Mouse (Mus musculus) kidney, embryonic 16.5 days (tissue): ENCODE measurements around the gene Icmt. TPM values are rescaled to one million over a fixed set of nuclear protein-coding genes. Genes with fewer than 3 reads are reported as not detected.

Experiments
- ATAC-seq: fragments of 200-750 bp; cut with Nextera tagmentation; 2 replicates; pipeline ENCODE4 v1.8.0; 2017; ENCODE audit warnings: moderate TSS enrichment; ENCODE audit not compliant: low FRiP score, low TSS enrichment
- H3K27ac ChIP-seq: fragments of 300-500 bp; sonication (generic); 2 replicates; pipeline ENCODE4 v1.5.1; 2014; ENCODE audit warnings: low read length
- H3K27me3 ChIP-seq: fragments of 300-500 bp; sonication (generic); 2 replicates; pipeline ENCODE4 v1.6.1; 2014; ENCODE audit warnings: low read length, control low read depth, mixed read lengths; ENCODE audit not compliant: insufficient read depth
- H3K36me3 ChIP-seq: fragments of 300-500 bp; sonication (generic); 2 replicates; pipeline ENCODE4 v1.6.1; 2014; ENCODE audit warnings: low read length, control low read depth, mixed read lengths; ENCODE audit not compliant: insufficient read depth
- H3K4me1 ChIP-seq: fragments of 300-500 bp; sonication (generic); 2 replicates; pipeline ENCODE4 v1.6.1; 2014; ENCODE audit warnings: low read length, control low read depth, mixed read lengths; ENCODE audit not compliant: insufficient read depth
- H3K4me2 ChIP-seq: fragments of 300-500 bp; sonication (generic); replicated peaks from 2 replicates; pipeline ENCODE4 v1.6.1; 2014; ENCODE audit warnings: low read depth, low read length
- H3K4me3 ChIP-seq: fragments of 300-500 bp; sonication (generic); 2 replicates; pipeline ENCODE4 v1.5.1; 2014; ENCODE audit warnings: mild to moderate bottlenecking, low read length
- H3K9ac ChIP-seq: fragments of 300-500 bp; sonication (generic); replicated peaks from 2 replicates; pipeline ENCODE4 v1.6.1; 2014; ENCODE audit warnings: low read length
- H3K9me3 ChIP-seq: fragments of 300-500 bp; sonication (generic); 2 replicates; pipeline ENCODE4 v1.6.1; 2016; ENCODE audit warnings: low read length, control low read depth
- WGBS: fragments of 180-500 bp; shearing (Covaris S2); extraction: QIAGEN DNeasy Blood & Tissue Kit; methylation state at CpG from one replicate; pipeline ENCODE4 v1.1.7; 2014; 5-methylcytosine and 5-hydroxymethylcytosine counted together
- polyA plus RNA-seq: library from polyadenylated mRNA; unstranded; fragments of >200 nt; fragmentation: Nextera tagmentation; extraction: Ambion mirVana; gene quantifications from 2 replicates; pipeline ENCODE4 v1.2.1, GENCODE M21; 2015

Icmt gene
- polyA plus RNA-seq, 1 experiment from 2014 or later, result 32.6 TPM

GRCm38 (mm10) chr4:152285505-152285904 is 11.5 kb upstream of the Icmt start:
- no peak overlapping the region for H3K27ac ChIP-seq
- no peak overlapping the region for H3K4me2 ChIP-seq
- no peaks in the 10 kb centered on the region for H3K9me3 ChIP-seq
- ATAC-seq, result no peak
- peaks cover 90% of the 10 kb centered on the region for H3K27me3 ChIP-seq
- H3K9ac ChIP-seq, result no peak overlapping the region
- 4% methylated on average over 10 of the region's 10 CpGs for WGBS
- H3K36me3 ChIP-seq, result 0 out of 2 replicates have a peak, but pooled peaks cover 2% of the 10 kb centered on the region
- H3K4me1 ChIP-seq, result peaks cover 25% of the 10 kb centered on the region
- no peak overlapping the region for H3K4me3 ChIP-seq

- 2% methylated on average over 32 of the region's 32 CpGs for WGBS
- Histone ChIP-seq H3K36me3 (0 out of 2 replicates have a peak, but pooled peaks cover under 1% of the 10 kb centered on the region), H3K27me3 (peaks cover 91% of the 10 kb centered on the region), H3K9ac (no peak overlapping the region), H3K4me1 (peaks cover 28% of the 10 kb centered on the region), H3K27ac (no peak overlapping the region), H3K4me3 (peak overlapping the region; percentile 1; the same call in 1 of the 2 replicates), H3K9me3 (no peaks in the 10 kb centered on the region), H3K4me2 (peak overlapping the region; percentile 16; the same call in 1 of the 2 replicates)
- ATAC-seq, result no peak
Observed at GRCm38 (mm10) chr4:152286183-152286582, 10.8 kb upstream of the Icmt start.

GRCm38 (mm10) chr4:152286887-152287286 is 10.1 kb upstream of the Icmt start:
- H3K9me3 ChIP-seq, result no peaks in the 10 kb centered on the region
- peaks cover 28% of the 10 kb centered on the region for H3K4me1 ChIP-seq
- no peak overlapping the region for H3K27ac ChIP-seq
- H3K27me3 ChIP-seq, result peaks cover 91% of the 10 kb centered on the region
- WGBS, result 4% methylated on average over 26 of the region's 26 CpGs
- H3K4me2 ChIP-seq, result no peak overlapping the region
- no peaks in the 10 kb centered on the region for H3K36me3 ChIP-seq
- H3K4me3 ChIP-seq, result no peak overlapping the region
- 0 out of 2 replicates have a peak, but pooled peaks have one; percentile 13 for ATAC-seq
- H3K9ac ChIP-seq, result no peak overlapping the region

- 9% methylated on average over 19 of the region's 19 CpGs for WGBS
- H3K9me3 ChIP-seq, result no peaks in the 10 kb centered on the region
Observed at GRCm38 (mm10) chr4:152287317-152288120, 9.5 kb upstream of the Icmt start.

GRCm38 (mm10) chr4:152288398-152288945 is 8.6 kb upstream of the Icmt start:
- no peak overlapping the region for H3K27ac ChIP-seq
- H3K27me3 ChIP-seq, result peaks cover 91% of the 10 kb centered on the region
- H3K4me2 ChIP-seq, result no peak overlapping the region
- H3K36me3 ChIP-seq, result no peaks in the 10 kb centered on the region
- 38% methylated on average over 18 of the region's 18 CpGs for WGBS
- no peak overlapping the region for H3K9ac ChIP-seq
- no peak overlapping the region for H3K4me3 ChIP-seq
- peaks cover 19% of the 10 kb centered on the region; the same call in 1 of the 2 replicates for H3K4me1 ChIP-seq
- no peak for ATAC-seq
- H3K9me3 ChIP-seq, result no peaks in the 10 kb centered on the region

More at GRCm38 (mm10) chr4:152287317-152288120, 9.5 kb upstream of the Icmt start:
- Histone ChIP-seq H3K4me3 (no peak overlapping the region), H3K27ac (no peak overlapping the region), H3K4me1 (peaks cover 28% of the 10 kb centered on the region), H3K36me3 (no peaks in the 10 kb centered on the region), H3K4me2 (no peak overlapping the region), H3K9ac (no peak overlapping the region), H3K27me3 (peaks cover 90% of the 10 kb centered on the region)
- no peak for ATAC-seq

- no peaks in the 10 kb centered on the region for H3K9me3 ChIP-seq
- H3K4me1 ChIP-seq, result peaks cover 21% of the 10 kb centered on the region; the same call in 1 of the 2 replicates
- H3K27ac ChIP-seq, result no peak overlapping the region
- no peaks in the 10 kb centered on the region for H3K36me3 ChIP-seq
- peak overlapping the region; percentile 28 for H3K4me3 ChIP-seq
- WGBS, result under 1% methylated on average over 39 of the region's 39 CpGs
- 0 out of 2 replicates have a peak overlapping the region, but pooled peaks have one; percentile 38 for H3K9ac ChIP-seq
- no peak for ATAC-seq
- H3K27me3 ChIP-seq, result peaks cover 75% of the 10 kb centered on the region
- H3K4me2 ChIP-seq, result peak overlapping the region; percentile 42
Observed at GRCm38 (mm10) chr4:152290385-152290784, 6.6 kb upstream of the Icmt start.

- ATAC-seq, result no peak
Observed at GRCm38 (mm10) chr4:152290991-152291390, 6.0 kb upstream of the Icmt start.

GRCm38 (mm10) chr4:152291562-152291961 is 5.5 kb upstream of the Icmt start, which contains the start of gene Hes3:
Gene Hes3, minus strand, starts transcription at chr4:152291662.
- Histone ChIP-seq H3K4me2 (peak within 1 kb of the TSS; percentile 42), H3K27me3 (peaks cover 65% of the 10 kb centered on the region), H3K9me3 (no peaks in the 10 kb centered on the region), H3K36me3 (no peaks in the 10 kb centered on the region), H3K4me3 (peak within 1 kb of the TSS; percentile 28), H3K27ac (no peak within 1 kb of the TSS), H3K4me1 (peaks cover 20% of the 10 kb centered on the region; the same call in 1 of the 2 replicates), H3K9ac (no peak within 1 kb of the TSS)
- 36% methylated on average over 6 of the region's 6 CpGs for WGBS
- no peak for ATAC-seq

More at GRCm38 (mm10) chr4:152290991-152291390, 6.0 kb upstream of the Icmt start:
- Histone ChIP-seq H3K4me3 (peak overlapping the region; percentile 28; the same call in 1 of the 2 replicates), H3K36me3 (no peaks in the 10 kb centered on the region), H3K27ac (no peak overlapping the region), H3K4me1 (peaks cover 26% of the 10 kb centered on the region; the same call in 1 of the 2 replicates), H3K27me3 (peaks cover 70% of the 10 kb centered on the region), H3K9ac (no peak overlapping the region), H3K9me3 (no peaks in the 10 kb centered on the region), H3K4me2 (no peak overlapping the region)
- 21% methylated on average over 11 of the region's 11 CpGs for WGBS

- peaks cover 58% of the 10 kb centered on the region for H3K27me3 ChIP-seq
- H3K4me3 ChIP-seq, result no peak overlapping the region
- H3K9me3 ChIP-seq, result no peaks in the 10 kb centered on the region
- H3K36me3 ChIP-seq, result no peaks in the 10 kb centered on the region
- no peak overlapping the region for H3K9ac ChIP-seq
- WGBS, result 11% methylated on average over 12 of the region's 12 CpGs
- no peak overlapping the region for H3K4me2 ChIP-seq
- ATAC-seq, result no peak
- no peak overlapping the region for H3K27ac ChIP-seq
- H3K4me1 ChIP-seq, result peaks cover 18% of the 10 kb centered on the region; the same call in 1 of the 2 replicates
Observed at GRCm38 (mm10) chr4:152292102-152292765, 4.8 kb upstream of the Icmt start.
